Mouse (Mus musculus) intestine, postnatal 0 days (tissue): ENCODE data around the gene Lamc3. TPM values are rescaled to one million over a fixed set of nuclear protein-coding genes. Genes with fewer than 3 reads are reported as not detected.

Experiments used
- ATAC-seq: fragments of 200-750 bp; cut with Nextera tagmentation; 2 replicates; pipeline ENCODE4 v1.8.0; 2017; ENCODE audit warnings: mild to moderate bottlenecking, moderate TSS enrichment, moderate library complexity
- H3K27ac ChIP-seq: fragments of 300-500 bp; sonication (generic); 2 replicates; pipeline ENCODE4 v1.5.1; 2014; ENCODE audit warnings: mild to moderate bottlenecking, low read depth, low read length, moderate library complexity
- H3K27me3 ChIP-seq: fragments of 300-500 bp; sonication (generic); replicated peaks from 2 replicates; pipeline ENCODE4 v1.6.1; 2014; ENCODE audit warnings: low read length, mixed read lengths; ENCODE audit not compliant: control insufficient read depth, insufficient read depth
- H3K36me3 ChIP-seq: fragments of 300-500 bp; sonication (generic); 2 replicates; pipeline ENCODE4 v1.6.1; 2014; ENCODE audit warnings: mild to moderate bottlenecking, moderate library complexity; ENCODE audit not compliant: control insufficient read depth, insufficient read depth
- H3K4me1 ChIP-seq: fragments of 300-500 bp; sonication (generic); replicated peaks from 2 replicates; pipeline ENCODE4 v1.6.1; 2014; ENCODE audit warnings: antibody characterized with exemption, low read length, mixed read lengths; ENCODE audit not compliant: control insufficient read depth, insufficient read depth
- H3K4me2 ChIP-seq: fragments of 300-500 bp; sonication (generic); replicated peaks from 2 replicates; pipeline ENCODE4 v1.6.1; 2014; ENCODE audit warnings: low read depth, mild to moderate bottlenecking, moderate library complexity
- H3K4me3 ChIP-seq: fragments of 300-500 bp; sonication (generic); 2 replicates; pipeline ENCODE4 v1.5.1; 2014; ENCODE audit warnings: low read depth, low read length
- H3K9ac ChIP-seq: fragments of 300-500 bp; sonication (generic); 2 replicates; pipeline ENCODE4 v1.6.1; 2014; ENCODE audit warnings: mild to moderate bottlenecking, low read depth, low read length
- H3K9me3 ChIP-seq: fragments of 300-500 bp; sonication (generic); 2 replicates; pipeline ENCODE4 v1.6.1; 2016; ENCODE audit warnings: mixed run types; ENCODE audit not compliant: control insufficient read depth
- CTCF ChIP-seq: sonication (generic); IDR thresholded peaks from 2 replicates; pipeline ENCODE4 v1.5.1; 2016; ENCODE audit warnings: low read depth, mild to moderate bottlenecking, control low read depth, antibody characterized with exemption, moderate library complexity
- WGBS: fragments of 180-500 bp; shearing (Covaris S2); extraction: QIAGEN DNeasy Blood & Tissue Kit; methylation state at CpG from one replicate; pipeline ENCODE4 v1.1.7; 2014; 5-methylcytosine and 5-hydroxymethylcytosine counted together
- polyA plus RNA-seq: library from polyadenylated mRNA; unstranded; fragments of >200 nt; fragmentation: Nextera tagmentation; extraction: Ambion mirVana; gene quantifications from 2 replicates; pipeline ENCODE4 v1.2.1, GENCODE M21; 2015

The Lamc3 gene
- polyA plus RNA-seq, 1 experiment from 2014 or later = 0.44 TPM

- no peaks in the 10 kb centered on the region for H3K27me3 ChIP-seq
- no peak overlapping the region for H3K4me3 ChIP-seq
- no peak for TF ChIP-seq CTCF
- no peaks in the 10 kb centered on the region for H3K9me3 ChIP-seq
- no peaks in the 10 kb centered on the region for H3K4me1 ChIP-seq
- H3K4me2 ChIP-seq = no peak overlapping the region
- no peak overlapping the region for H3K9ac ChIP-seq
- H3K27ac ChIP-seq = no peak overlapping the region
- 69% methylated on average over 13 of the region's 13 CpGs for WGBS
- no peaks in the 10 kb centered on the region for H3K36me3 ChIP-seq
- ATAC-seq = no peak
Measured at GRCm38 (mm10) chr2:31894221-31894870, 7.3 kb downstream of the Lamc3 start.

- H3K27ac ChIP-seq = no peak overlapping the region
- no peaks in the 10 kb centered on the region for H3K9me3 ChIP-seq
- 76% methylated on average over 4 of the region's 4 CpGs for WGBS
- H3K9ac ChIP-seq = no peak overlapping the region
- no peaks in the 10 kb centered on the region for H3K27me3 ChIP-seq
- H3K4me3 ChIP-seq = no peak overlapping the region
- H3K4me2 ChIP-seq = no peak overlapping the region
- no peak for ATAC-seq
- no peak for TF ChIP-seq CTCF
- H3K36me3 ChIP-seq = no peaks in the 10 kb centered on the region
- H3K4me1 ChIP-seq = no peaks in the 10 kb centered on the region
Measured at GRCm38 (mm10) chr2:31900932-31901331, 13.8 kb downstream of the Lamc3 start.

- Histone ChIP-seq H3K4me3 (no peak overlapping the region), H3K4me1 (no peaks in the 10 kb centered on the region), H3K27me3 (no peaks in the 10 kb centered on the region), H3K36me3 (no peaks in the 10 kb centered on the region), H3K27ac (no peak overlapping the region), H3K4me2 (no peak overlapping the region), H3K9me3 (no peaks in the 10 kb centered on the region), H3K9ac (no peak overlapping the region)
- TF ChIP-seq CTCF = no peak
- 61% methylated on average over 4 of the region's 4 CpGs for WGBS
- ATAC-seq = peak; percentile 59
Measured at GRCm38 (mm10) chr2:31901659-31902362, 14.7 kb downstream of the Lamc3 start.

- Histone ChIP-seq H3K27ac (no peak overlapping the region), H3K9me3 (no peaks in the 10 kb centered on the region), H3K27me3 (no peaks in the 10 kb centered on the region), H3K4me2 (no peak overlapping the region), H3K4me3 (no peak overlapping the region), H3K36me3 (no peaks in the 10 kb centered on the region), H3K4me1 (no peaks in the 10 kb centered on the region), H3K9ac (no peak overlapping the region)
- 49% methylated on average over 6 of the region's 6 CpGs for WGBS
- no peak for ATAC-seq
- TF ChIP-seq CTCF = no peak
Measured at GRCm38 (mm10) chr2:31904089-31904488, 17.0 kb downstream of the Lamc3 start.

GRCm38 (mm10) chr2:31904622-31905021 lies 17.5 kb downstream of the Lamc3 start:
- no peak for ATAC-seq
- Histone ChIP-seq H3K4me3 (no peak overlapping the region), H3K36me3 (no peaks in the 10 kb centered on the region), H3K27me3 (no peaks in the 10 kb centered on the region), H3K9me3 (no peaks in the 10 kb centered on the region), H3K9ac (no peak overlapping the region), H3K4me1 (no peaks in the 10 kb centered on the region), H3K27ac (no peak overlapping the region), H3K4me2 (no peak overlapping the region)
- 18% methylated on average over 8 of the region's 8 CpGs for WGBS
- peak; percentile 54 for TF ChIP-seq CTCF

- WGBS = 41% methylated on average over 9 of the region's 9 CpGs
- TF ChIP-seq CTCF = no peak
- H3K9ac ChIP-seq = no peak overlapping the region
- no peak overlapping the region for H3K4me2 ChIP-seq
- no peaks in the 10 kb centered on the region for H3K27me3 ChIP-seq
- no peak overlapping the region for H3K4me3 ChIP-seq
- H3K4me1 ChIP-seq = no peaks in the 10 kb centered on the region
- H3K9me3 ChIP-seq = no peaks in the 10 kb centered on the region
- H3K36me3 ChIP-seq = no peaks in the 10 kb centered on the region
- ATAC-seq = no peak
- H3K27ac ChIP-seq = no peak overlapping the region
Measured at GRCm38 (mm10) chr2:31905682-31906081, 18.6 kb downstream of the Lamc3 start.
